Mouse (Mus musculus) kidney, postnatal 0 days (tissue): ENCODE data around the gene Mpdz. TPM values are rescaled to one million over a fixed set of nuclear protein-coding genes. Genes with fewer than 3 reads are reported as not detected.

Experiments used
- ATAC-seq: fragments of 200-750 bp; cut with Nextera tagmentation; replicated peaks from 2 replicates; pipeline ENCODE4 v1.8.0; 2017; ENCODE audit warnings: low read depth, moderate number of reproducible peaks, moderate TSS enrichment, moderate library complexity; ENCODE audit not compliant: low FRiP score
- DNase-seq: peaks from one replicate; pipeline ENCODE4 v3.0.0-alpha.2; 2016; ENCODE audit warnings: low spot score
- H3K27ac ChIP-seq: fragments of 300-500 bp; sonication (generic); 2 replicates; pipeline ENCODE4 v1.5.1; 2014; ENCODE audit warnings: mild to moderate bottlenecking
- H3K27me3 ChIP-seq: fragments of 300-500 bp; sonication (generic); 2 replicates; pipeline ENCODE4 v1.6.1; 2014; ENCODE audit warnings: low read length, mixed read lengths; ENCODE audit not compliant: insufficient read depth
- H3K36me3 ChIP-seq: fragments of 300-500 bp; sonication (generic); 2 replicates; pipeline ENCODE4 v1.6.1; 2014; ENCODE audit warnings: low read length, mixed read lengths; ENCODE audit not compliant: insufficient read depth
- H3K4me1 ChIP-seq: fragments of 300-500 bp; sonication (generic); replicated peaks from 2 replicates; pipeline ENCODE4 v1.6.1; 2014; ENCODE audit warnings: antibody characterized with exemption, low read length, mixed read lengths; ENCODE audit not compliant: insufficient read depth
- H3K4me2 ChIP-seq: fragments of 300-500 bp; sonication (generic); 2 replicates; pipeline ENCODE4 v1.6.1; 2014; ENCODE audit warnings: mild to moderate bottlenecking, low read length, moderate library complexity, mixed read lengths
- H3K4me3 ChIP-seq: fragments of 300-500 bp; sonication (generic); replicated peaks from 2 replicates; pipeline ENCODE4 v1.5.1; 2014; ENCODE audit warnings: low read depth, low read length
- H3K9ac ChIP-seq: fragments of 300-500 bp; sonication (generic); 2 replicates; pipeline ENCODE4 v1.6.1; 2014; ENCODE audit warnings: low read depth, low read length
- H3K9me3 ChIP-seq: fragments of 300-500 bp; sonication (generic); replicated peaks from 2 replicates; pipeline ENCODE4 v1.6.1; 2016; ENCODE audit warnings: low read length, inconsistent platforms, mixed read lengths
- CTCF ChIP-seq: IDR thresholded peaks from 2 replicates; pipeline ENCODE4 v1.5.1; 2016; ENCODE audit warnings: antibody characterized with exemption, low read depth, mild to moderate bottlenecking, moderate library complexity
- WGBS: fragments of 180-500 bp; shearing (Covaris S2); extraction: QIAGEN DNeasy Blood & Tissue Kit; methylation state at CpG from one replicate; pipeline ENCODE4 v1.1.7; 2014; 5-methylcytosine and 5-hydroxymethylcytosine counted together
- polyA plus RNA-seq: library from polyadenylated mRNA; unstranded; fragments of >200 nt; fragmentation: Nextera tagmentation; extraction: Ambion mirVana; gene quantifications from 2 replicates; pipeline ENCODE4 v1.2.1, GENCODE M21; 2015

The Mpdz gene
- polyA plus RNA-seq, result 16.1 and 16.3 TPM in 2 replicates

- ATAC-seq (peak; percentile 96), DNase-seq (peak; percentile 73)
- H3K4me3 ChIP-seq, result peak within 1 kb of the TSS; percentile 93
- H3K27ac ChIP-seq, result peak within 1 kb of the TSS; percentile 91
- under 1% methylated on average over 94 of the region's 97 CpGs for WGBS
- H3K36me3 ChIP-seq, result no peaks in the 10 kb centered on the region
- H3K9me3 ChIP-seq, result no peaks in the 10 kb centered on the region
- peak within 1 kb of the TSS; percentile 67 for H3K4me2 ChIP-seq
- H3K9ac ChIP-seq, result peak within 1 kb of the TSS; percentile 93
- H3K27me3 ChIP-seq, result no peaks in the 10 kb centered on the region
- no peak for TF ChIP-seq CTCF
- H3K4me1 ChIP-seq, result no peaks in the 10 kb centered on the region
These were observed at the start of gene Mpdz for GRCm38 (mm10) chr4:81442078-81442981. Mpdz (minus strand) TSS chr4:81442815.

GRCm38 (mm10) chr4:81490556-81490955, 47.9 kb upstream of the Mpdz start:
- H3K9me3 ChIP-seq, result no peaks in the 10 kb centered on the region
- ATAC-seq, result no peak
- H3K4me1 ChIP-seq, result no peaks in the 10 kb centered on the region
- H3K27ac ChIP-seq, result no peak overlapping the region
- no peak overlapping the region for H3K9ac ChIP-seq
- TF ChIP-seq CTCF, result no peak
- H3K36me3 ChIP-seq, result no peaks in the 10 kb centered on the region
- 58% methylated on average over 2 of the region's 2 CpGs for WGBS
- no peak overlapping the region for H3K4me3 ChIP-seq
- no peaks in the 10 kb centered on the region for H3K27me3 ChIP-seq
- DNase-seq, result no peak
- H3K4me2 ChIP-seq, result no peak overlapping the region

GRCm38 (mm10) chr4:81484603-81485002, 42.0 kb upstream of the Mpdz start:
- 64% methylated on average over 7 of the region's 7 CpGs for WGBS

GRCm38 (mm10) chr4:81483887-81484602, 41.4 kb upstream of the Mpdz start:
- Histone ChIP-seq H3K9me3 (no peaks in the 10 kb centered on the region), H3K4me3 (no peak overlapping the region), H3K4me1 (0 out of 2 replicates have a peak, but pooled peaks cover 7% of the 10 kb centered on the region), H3K27me3 (no peaks in the 10 kb centered on the region), H3K27ac (no peak overlapping the region), H3K36me3 (no peaks in the 10 kb centered on the region), H3K9ac (no peak overlapping the region), H3K4me2 (peak overlapping the region; percentile 21; the same call in 1 of the 2 replicates)
- ATAC-seq (no peak), DNase-seq (no peak)
- WGBS, result 58% methylated on average over 18 of the region's 18 CpGs
- TF ChIP-seq CTCF, result no peak

More at GRCm38 (mm10) chr4:81484603-81485002, 42.0 kb upstream of the Mpdz start:
- Histone ChIP-seq H3K4me3 (no peak overlapping the region), H3K27ac (no peak overlapping the region), H3K4me1 (0 out of 2 replicates have a peak, but pooled peaks cover 7% of the 10 kb centered on the region), H3K9me3 (no peaks in the 10 kb centered on the region), H3K4me2 (no peak overlapping the region), H3K36me3 (no peaks in the 10 kb centered on the region), H3K9ac (no peak overlapping the region), H3K27me3 (no peaks in the 10 kb centered on the region)
- TF ChIP-seq CTCF, result no peak
- ATAC-seq (no peak), DNase-seq (no peak)

- Histone ChIP-seq H3K4me2 (0 out of 2 replicates have a peak overlapping the region, but pooled peaks have one; percentile 31), H3K27ac (no peak overlapping the region), H3K4me1 (0 out of 2 replicates have a peak, but pooled peaks cover 7% of the 10 kb centered on the region), H3K36me3 (no peaks in the 10 kb centered on the region), H3K9me3 (no peaks in the 10 kb centered on the region), H3K9ac (no peak overlapping the region), H3K4me3 (no peak overlapping the region), H3K27me3 (no peaks in the 10 kb centered on the region)
- TF ChIP-seq CTCF, result no peak
- ATAC-seq, result no peak
- DNase-seq, result no peak
- 15% methylated on average over 6 of the region's 6 CpGs for WGBS
These were observed 40.5 kb upstream of the Mpdz start for GRCm38 (mm10) chr4:81483159-81483558.

GRCm38 (mm10) chr4:81466821-81467220, 24.2 kb upstream of the Mpdz start:
- no peak overlapping the region for H3K4me2 ChIP-seq
- no peak overlapping the region for H3K27ac ChIP-seq
- H3K4me1 ChIP-seq, result no peaks in the 10 kb centered on the region
- H3K27me3 ChIP-seq, result no peaks in the 10 kb centered on the region
- no peaks in the 10 kb centered on the region for H3K36me3 ChIP-seq
- H3K9me3 ChIP-seq, result no peaks in the 10 kb centered on the region
- no peak overlapping the region for H3K4me3 ChIP-seq
- WGBS, result 87% methylated on average over 4 of the region's 4 CpGs
- no peak for TF ChIP-seq CTCF
- DNase-seq, result no peak
- ATAC-seq, result no peak
- no peak overlapping the region for H3K9ac ChIP-seq
